Mouse (Mus musculus) cerebellum, adult 18-20 months (tissue): ENCODE measurements around the gene Tcl1b3.

ENCODE experiments used
- DNase-seq, 2 experiments: peaks; one replicate each; pipeline ENCODE4 v3.0.0; 2021

Tcl1b3 gene

GRCm38 (mm10) chr12:105235091-105235490, 44.2 kb downstream of the Tcl1b3 start:
- DNase-seq = no peak

GRCm38 (mm10) chr12:105239060-105239459, 48.2 kb downstream of the Tcl1b3 start:
- no peak for DNase-seq
